Mouse (Mus musculus) liver, embryonic 15.5 days (tissue): ENCODE results near the gene Nek1. TPM values are rescaled to one million over a fixed set of nuclear protein-coding genes. Genes with fewer than 3 reads are reported as not detected.

ENCODE experiments used
- ATAC-seq: fragments of 200-750 bp; cut with Nextera tagmentation; 2 replicates; pipeline ENCODE4 v1.8.0; 2017; ENCODE audit warnings: moderate number of reproducible peaks, mild to moderate bottlenecking, moderate library complexity; ENCODE audit not compliant: insufficient read depth
- H3K27ac ChIP-seq: fragments of 300-500 bp; sonication (generic); replicated peaks from 2 replicates; pipeline ENCODE4 v1.5.1; 2015; ENCODE audit warnings: mild to moderate bottlenecking, inconsistent platforms
- H3K27me3 ChIP-seq: fragments of 300-500 bp; sonication (generic); 2 replicates; pipeline ENCODE4 v1.6.1; 2015; ENCODE audit warnings: mild to moderate bottlenecking, inconsistent platforms
- H3K36me3 ChIP-seq: fragments of 300-500 bp; sonication (generic); replicated peaks from 2 replicates; pipeline ENCODE4 v1.6.1; 2015; ENCODE audit warnings: moderate library complexity, mild to moderate bottlenecking, inconsistent platforms
- H3K4me1 ChIP-seq: fragments of 300-500 bp; sonication (generic); replicated peaks from 2 replicates; pipeline ENCODE4 v1.6.1; 2015; ENCODE audit warnings: inconsistent platforms
- H3K4me2 ChIP-seq: fragments of 300-500 bp; sonication (generic); 2 replicates; pipeline ENCODE4 v1.6.1; 2015; ENCODE audit warnings: moderate library complexity, mild to moderate bottlenecking, inconsistent platforms
- H3K4me3 ChIP-seq: fragments of 300-500 bp; sonication (generic); replicated peaks from 2 replicates; pipeline ENCODE4 v1.5.1; 2015; ENCODE audit warnings: mild to moderate bottlenecking, inconsistent platforms
- H3K9ac ChIP-seq: fragments of 300-500 bp; sonication (generic); 2 replicates; pipeline ENCODE4 v1.6.1; 2015; ENCODE audit warnings: moderate library complexity, mild to moderate bottlenecking, inconsistent platforms
- H3K9me3 ChIP-seq: fragments of 300-500 bp; sonication (generic); replicated peaks from 2 replicates; pipeline ENCODE4 v1.6.1; 2016; ENCODE audit warnings: inconsistent platforms
- WGBS: fragments of 180-500 bp; shearing (Covaris S2); methylation state at CpG from one replicate; pipeline ENCODE4 v1.1.7; 2015; ENCODE audit warnings: mixed read lengths; ENCODE audit not compliant: insufficient replicate concordance; 5-methylcytosine and 5-hydroxymethylcytosine counted together
- polyA plus RNA-seq: library from polyadenylated mRNA; unstranded; fragments of >200 nt; fragmentation: Nextera tagmentation; extraction: Ambion mirVana; gene quantifications from 2 replicates; pipeline ENCODE4 v1.2.1, GENCODE M21; 2015

Gene Nek1
- polyA plus RNA-seq, 1 experiment from 2014 or later, result 7.1 TPM

GRCm38 (mm10) chr8:61158540-61158939 is 165.5 kb downstream of the Nek1 start:
- ATAC-seq, result no peak
- Histone ChIP-seq H3K4me2 (no peak overlapping the region), H3K9me3 (no peaks in the 10 kb centered on the region), H3K9ac (no peak overlapping the region), H3K27ac (no peak overlapping the region), H3K4me1 (no peaks in the 10 kb centered on the region), H3K36me3 (no peaks in the 10 kb centered on the region), H3K27me3 (no peaks in the 10 kb centered on the region), H3K4me3 (no peak overlapping the region)
- WGBS, result 63% methylated on average over 3 of the region's 3 CpGs

- ATAC-seq, result no peak
- WGBS, result 55% methylated on average over 6 of the region's 6 CpGs
- H3K36me3 ChIP-seq, result no peaks in the 10 kb centered on the region
Measured at GRCm38 (mm10) chr8:61161461-61162185, 168.6 kb downstream of the Nek1 start.

GRCm38 (mm10) chr8:61162186-61162566 is 169.2 kb downstream of the Nek1 start:
- Histone ChIP-seq H3K27ac (no peak overlapping the region), H3K4me3 (no peak overlapping the region), H3K27me3 (no peaks in the 10 kb centered on the region), H3K9ac (no peak overlapping the region), H3K9me3 (no peaks in the 10 kb centered on the region), H3K36me3 (no peaks in the 10 kb centered on the region), H3K4me1 (no peaks in the 10 kb centered on the region), H3K4me2 (no peak overlapping the region)
- ATAC-seq, result no peak
- 35% methylated on average over 1 of the region's 1 CpGs for WGBS

More at GRCm38 (mm10) chr8:61161461-61162185, 168.6 kb downstream of the Nek1 start:
- no peak overlapping the region for H3K27ac ChIP-seq
- H3K9me3 ChIP-seq, result no peaks in the 10 kb centered on the region
- H3K9ac ChIP-seq, result no peak overlapping the region
- no peak overlapping the region for H3K4me3 ChIP-seq
- no peaks in the 10 kb centered on the region for H3K27me3 ChIP-seq
- no peaks in the 10 kb centered on the region for H3K4me1 ChIP-seq
- no peak overlapping the region for H3K4me2 ChIP-seq

- H3K27me3 ChIP-seq, result no peaks in the 10 kb centered on the region
- H3K9me3 ChIP-seq, result no peaks in the 10 kb centered on the region
- H3K4me2 ChIP-seq, result no peak overlapping the region
- 53% methylated on average over 3 of the region's 3 CpGs for WGBS
- H3K4me3 ChIP-seq, result no peak overlapping the region
- no peaks in the 10 kb centered on the region for H3K36me3 ChIP-seq
- no peak overlapping the region for H3K27ac ChIP-seq
- no peak for ATAC-seq
- no peak overlapping the region for H3K9ac ChIP-seq
- H3K4me1 ChIP-seq, result no peaks in the 10 kb centered on the region
Measured at GRCm38 (mm10) chr8:61171546-61171945, 178.6 kb downstream of the Nek1 start.

- no peak overlapping the region for H3K4me3 ChIP-seq
- 67% methylated on average over 7 of the region's 7 CpGs for whole genome bisulfite sequencing
Measured at GRCm38 (mm10) chr8:61173921-61174492, 181.0 kb downstream of the Nek1 start.

GRCm38 (mm10) chr8:61175876-61176275 is 182.9 kb downstream of the Nek1 start:
- no peak overlapping the region for H3K4me3 ChIP-seq
- H3K9ac ChIP-seq, result no peak overlapping the region
- ATAC-seq, result no peak
- H3K9me3 ChIP-seq, result no peaks in the 10 kb centered on the region
- no peak overlapping the region for H3K27ac ChIP-seq
- 42% methylated on average over 2 of the region's 2 CpGs for WGBS
- no peak overlapping the region for H3K4me2 ChIP-seq
- H3K36me3 ChIP-seq, result no peaks in the 10 kb centered on the region
- H3K27me3 ChIP-seq, result no peaks in the 10 kb centered on the region
- no peaks in the 10 kb centered on the region for H3K4me1 ChIP-seq

More at GRCm38 (mm10) chr8:61173921-61174492, 181.0 kb downstream of the Nek1 start:
- ATAC-seq, result no peak
- no peaks in the 10 kb centered on the region for H3K9me3 ChIP-seq
- no peak overlapping the region for H3K4me2 ChIP-seq
- no peaks in the 10 kb centered on the region for H3K4me1 ChIP-seq
- no peaks in the 10 kb centered on the region for H3K27me3 ChIP-seq
- H3K27ac ChIP-seq, result no peak overlapping the region
- H3K9ac ChIP-seq, result no peak overlapping the region
- H3K36me3 ChIP-seq, result no peaks in the 10 kb centered on the region

GRCm38 (mm10) chr8:61177680-61178593 is 184.9 kb downstream of the Nek1 start:
- H3K4me3 ChIP-seq, result no peak overlapping the region
- no peaks in the 10 kb centered on the region for H3K27me3 ChIP-seq
- no peak overlapping the region for H3K9ac ChIP-seq
- no peak for ATAC-seq
- no peaks in the 10 kb centered on the region for H3K36me3 ChIP-seq
- H3K9me3 ChIP-seq, result no peaks in the 10 kb centered on the region
- H3K4me2 ChIP-seq, result no peak overlapping the region
- no peaks in the 10 kb centered on the region for H3K4me1 ChIP-seq
- WGBS, result 42% methylated on average over 12 of the region's 12 CpGs
- no peak overlapping the region for H3K27ac ChIP-seq

GRCm38 (mm10) chr8:61178594-61179140 is 185.7 kb downstream of the Nek1 start:
- Histone ChIP-seq H3K27me3 (no peaks in the 10 kb centered on the region), H3K4me2 (no peak overlapping the region), H3K36me3 (no peaks in the 10 kb centered on the region), H3K9me3 (no peaks in the 10 kb centered on the region), H3K4me1 (no peaks in the 10 kb centered on the region), H3K27ac (no peak overlapping the region), H3K9ac (no peak overlapping the region), H3K4me3 (no peak overlapping the region)
- no peak for ATAC-seq
- 75% methylated on average over 11 of the region's 11 CpGs for WGBS

Other genes with a start within 250 kb of the Nek1 start
- gene Hpf1, start 102.8 kb upstream of the Nek1 start, polyA plus RNA-seq, result 60.8 and 68.3 TPM in 2 replicates
- gene Clcn3, start 9.9 kb upstream of the Nek1 start, polyA plus RNA-seq, result 37.5 and 40.0 TPM in 2 replicates
- gene Sh3rf1, start 230.7 kb downstream of the Nek1 start, polyA plus RNA-seq, result 1.1 and 1.2 TPM in 2 replicates